25 mouse cellular contexts compared by ENCODE assay signal in the genomic region with DNA sequence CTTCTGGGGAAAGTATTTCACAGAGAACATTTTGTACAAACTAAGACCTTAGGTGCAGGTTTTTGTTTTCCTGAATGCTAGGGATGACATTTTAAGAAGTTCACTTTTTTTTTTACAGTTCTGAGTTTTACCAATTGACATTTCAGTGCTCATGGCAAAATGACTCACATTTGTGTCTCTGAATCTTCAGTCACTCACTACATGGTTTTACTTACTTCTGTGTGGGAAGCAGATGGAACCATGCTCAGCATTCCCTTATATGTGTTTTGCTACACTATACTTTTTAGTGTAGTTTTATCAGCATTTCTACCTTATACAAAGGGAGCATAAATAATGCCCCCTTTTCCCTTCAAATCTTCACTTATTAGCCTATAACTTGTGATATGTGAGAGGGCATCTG. TPM values are rescaled to one million over a fixed set of nuclear protein-coding genes. Genes with fewer than 3 reads are reported as not detected.
DNase-seq lines count a peak whose midpoint lies in the region; TF ChIP-seq lines count a peak whose summit lies in the region.
"Had no signal": no experiment of that assay in that cellular context is flagged by ENCODE, and none has a peak within 500 bp of the region (broad histone marks: within the 10 kb centered on the region; RNA-seq: fewer than 3 reads in every experiment).

No protein-coding gene starts in this region.

- intact Hi-C loops in heart, postnatal 25 days (cut with DNase I): no loop called here

- TF ChIP-seq POLR2A in myocyte (IDR thresholded peaks at IDR 0.05; ENCODE audit: insufficient read length, low read depth): no peak

- no peaks in the 10 kb centered on the region for H3K27me3 ChIP-seq in myocyte (ENCODE audit: control insufficient read depth, insufficient read depth, insufficient read length)
- H3K27me3 ChIP-seq in limb, embryonic 10.5 days (ENCODE audit: low read depth, poor library complexity, severe bottlenecking): no peaks in the 10 kb centered on the region
- H3K27me3 ChIP-seq: CH12.LX; embryonic facial prominence, embryonic 12.5 days; forebrain, embryonic 12.5 days; Patski had no signal

- H3K4me2 ChIP-seq in myocyte (ENCODE audit: low read depth): peak overlapping the region; percentile 20
- H3K4me2 ChIP-seq: embryonic facial prominence, embryonic 12.5 days; forebrain, embryonic 12.5 days had no signal

- H3K4me3 ChIP-seq in layer of hippocampus, adult 2 months: no peak overlapping the region
- no peak overlapping the region for H3K4me3 ChIP-seq in myocyte
- H3K4me3 ChIP-seq in limb, embryonic 10.5 days: no peak overlapping the region
- H3K4me3 ChIP-seq: embryonic facial prominence, embryonic 10.5 days; embryonic facial prominence, embryonic 12.5 days; erythroblast, embryonic 14.5 days; forebrain, embryonic 10.5 days; forebrain, embryonic 12.5 days had no signal

- no peaks in the 10 kb centered on the region for H3K36me3 ChIP-seq in myocyte (ENCODE audit: control insufficient read depth, insufficient read depth)
- H3K36me3 ChIP-seq in limb, embryonic 10.5 days: no peaks in the 10 kb centered on the region
- H3K36me3 ChIP-seq: embryonic facial prominence, embryonic 10.5 days; embryonic facial prominence, embryonic 12.5 days; forebrain, embryonic 10.5 days; forebrain, embryonic 12.5 days; G1E had no signal

- no peaks in the 10 kb centered on the region for H3K79me2 ChIP-seq in myocyte (ENCODE audit: control insufficient read depth, insufficient read depth)

- TF ChIP-seq CTCF in layer of hippocampus, adult 2 months (conservative IDR thresholded peaks at IDR 0.05): no peak

- no peak for DNase-seq in layer of hippocampus, adult 2 months (ENCODE audit: low spot score in 2 of 2)
- DNase-seq in layer of hippocampus, adult 18-20 months (ENCODE audit: low spot score in 2 of 2): no peak
- peak; percentile 10 for DNase-seq in right cerebral cortex, adult 18-20 months
- DNase-seq in right cerebral cortex, postnatal 36 days (ENCODE audit: low spot score in 2 of 2): no peak
- peak; percentile 70 for DNase-seq in brain, adult 2 months (ENCODE audit: low read depth, low spot score)
- DNase-seq in limb, embryonic 10.5 days (ENCODE audit: low spot score): no peak
- DNase-seq in heart, postnatal 25 days (ENCODE audit: low spot score): no peak
- DNase-seq: adrenal gland, adult 2 months; adrenal gland, postnatal 10 days; adrenal gland, postnatal 25 days; B cell, adult 2 months; cerebellum, adult 11-12 months; cerebellum, adult 2 months; cerebellum, adult 9-10 months; cerebellum, postnatal 10 days; cerebellum, postnatal 25 days had no signal

- H3K27ac ChIP-seq in layer of hippocampus, adult 2 months: peak overlapping the region; percentile 63
- H3K27ac ChIP-seq in limb, embryonic 10.5 days: no peak overlapping the region
- H3K27ac ChIP-seq: embryonic facial prominence, embryonic 10.5 days; embryonic facial prominence, embryonic 12.5 days; forebrain, embryonic 10.5 days; forebrain, embryonic 12.5 days had no signal

- no peak overlapping the region for H3ac ChIP-seq in myocyte (ENCODE audit: control insufficient read depth, insufficient read length)

- no peaks in the 10 kb centered on the region for H3K9me3 ChIP-seq in limb, embryonic 10.5 days (replicated peaks)
- H3K9me3 ChIP-seq: embryonic facial prominence, embryonic 10.5 days; embryonic facial prominence, embryonic 12.5 days; forebrain, embryonic 10.5 days; forebrain, embryonic 12.5 days; G1E had no signal

- no peaks in the 10 kb centered on the region for H3K4me1 ChIP-seq in limb, embryonic 10.5 days
- H3K4me1 ChIP-seq: embryonic facial prominence, embryonic 10.5 days; embryonic facial prominence, embryonic 12.5 days; forebrain, embryonic 10.5 days; forebrain, embryonic 12.5 days had no signal

TF ChIP-seq in myocyte, 11 proteins besides CTCF, POLR2A, EP300 and RAD21:
- TF ChIP-seq REST (IDR thresholded peaks at IDR 0.05; ENCODE audit: insufficient read depth, insufficient read length): no peak
- no peak for TF ChIP-seq TCF3 (IDR thresholded peaks at IDR 0.05; ENCODE audit: insufficient read length, low read depth)
- no peak for TF ChIP-seq E2F4 (IDR thresholded peaks at IDR 0.05; ENCODE audit: insufficient read depth)
- TF ChIP-seq USF1 (IDR thresholded peaks at IDR 0.05; ENCODE audit: low read depth): no peak
- no peak for TF ChIP-seq MAX (IDR thresholded peaks at IDR 0.05; ENCODE audit: low read depth)
- TF ChIP-seq MYOD1 (IDR thresholded peaks at IDR 0.05; ENCODE audit: control insufficient read depth in 1 of 3, insufficient read length in 2 of 3, low read depth in 2 of 3): no peak
- TF ChIP-seq TCF12 (IDR thresholded peaks at IDR 0.05; ENCODE audit: insufficient read depth, poor library complexity, severe bottlenecking): no peak
- TF ChIP-seq MYOG (IDR thresholded peaks at IDR 0.05; ENCODE audit: control insufficient read depth in 1 of 3, insufficient read depth in 1 of 3, insufficient read length in 2 of 3, low read depth in 2 of 3): no peak
- TF ChIP-seq SRF (IDR thresholded peaks at IDR 0.05; ENCODE audit: control insufficient read depth, insufficient read length, low read depth): no peak

RNA-seq across cellular contexts. Expression of a gene that starts 27.2 kb away (rescaled TPM):
- 10 to 100 TPM; 42.9 to 45.4 TPM for total RNA-seq in layer of hippocampus, adult 2 months (2021)
- total RNA-seq in layer of hippocampus, adult 18-20 months (2021): 10 to 100 TPM; 41.8 to 41.9 TPM
- polyA plus RNA-seq in myocyte (2012; fragmentation: generic; extraction: Trizol): 0.06 TPM
- polyA plus RNA-seq in limb, embryonic 10.5 days (2016; fragmentation: Nextera tagmentation; extraction: Ambion mirVana): 0.09 and 0.19 TPM in 2 replicates
- 1 to 10 TPM; 1.4 to 1.5 TPM for total RNA-seq in heart, postnatal 25 days (2021)
- polyA plus RNA-seq: erythroblast, embryonic 14.5 days; G1E had no signal

Comparison
In these comparisons a context has a peak if more than half of its experiments do, and no peak if none do; other contexts are left out.
1. DNase-seq: peak in right cerebral cortex, adult 18-20 months (single experiment) and brain, adult 2 months (single experiment); none in layer of hippocampus, adult 2 months (0 of 2), layer of hippocampus, adult 18-20 months (0 of 2), right cerebral cortex, postnatal 36 days (0 of 2), limb, embryonic 10.5 days (single experiment) and heart, postnatal 25 days (single experiment).
2. RNA of a gene that starts 27.2 kb away (total RNA-seq): 42.9 to 45.4 TPM in layer of hippocampus, adult 2 months and 41.8 to 41.9 TPM in layer of hippocampus, adult 18-20 months; 1.4 to 1.5 TPM in heart, postnatal 25 days; every median in the first group is over 10 times any median in the second.